Mouse (Mus musculus): ENCODE measurements at regions not wholly inside any gene's neighbourhood (a gene's known extent, or its start where the extent isn't known, plus 50 kb on each side); places are given as distances from the start of the nearest gene placed in this dataset.

Small RNA genes in the stretch of these regions (microRNA-seq; reads per million reads assigned to microRNA genes)
- gene Gm22466: 0 to 0.20 reads per million in 2 experiments
- gene Gm23490: 0 reads per million in 2 experiments
- gene Gm23873: 0.39 to 0.45 reads per million in 2 experiments
- 0 reads per million in 2 experiments for gene Gm23917
- 0 reads per million in 2 experiments for gene Gm23962
- gene Gm25533: 0 reads per million in 2 experiments
- gene Mir344: 0 reads per million in 2 experiments
- gene Mir344b: 12.0 to 15.9 reads per million in 2 experiments
- gene Mir344c: 0 to 0.98 reads per million in 2 experiments
- 0.22 to 0.98 reads per million in 2 experiments for gene Mir344d-1
- gene Mir344d-2: 0 reads per million in 2 experiments
- 0 reads per million in 2 experiments for gene Mir344d-3
- 0 reads per million in 2 experiments for gene Mir344e
- gene Mir344h-1: 0 reads per million in 2 experiments
- gene Mir344h-2: 0 reads per million in 2 experiments

All from layer of hippocampus, postnatal 10 days (tissue).